Mouse (Mus musculus) lung, postnatal 4 days (tissue): Measurements from ENCODE around the gene Efcab11.
"Not testable (repeated sequence)": the region's sequence is repeated elsewhere in the genome, so short reads cannot be mapped to it uniquely, and the experiment has no call there.

Experiments used
- DNase-seq, 2 experiments: peaks; one replicate each; pipeline ENCODE4 v3.0.0; 2021

Efcab11 gene

GRCm38 (mm10) chr12:99873443-99873842, 10.8 kb downstream of the Efcab11 start:
- no peak for DNase-seq

- DNase-seq, result no peak
These were observed 15.4 kb downstream of the Efcab11 start for GRCm38 (mm10) chr12:99868821-99869220.

GRCm38 (mm10) chr12:99864613-99865012, 19.6 kb downstream of the Efcab11 start:
- DNase-seq, result no peak

GRCm38 (mm10) chr12:99860981-99861380, 23.3 kb downstream of the Efcab11 start:
- DNase-seq, result no peak

- no peak for DNase-seq
These were observed 24.7 kb downstream of the Efcab11 start for GRCm38 (mm10) chr12:99859391-99860100.

GRCm38 (mm10) chr12:99858664-99859063, 25.6 kb downstream of the Efcab11 start:
- no peak for DNase-seq

- DNase-seq, result no peak
These were observed 28.2 kb downstream of the Efcab11 start for GRCm38 (mm10) chr12:99856011-99856410.

- no peak for DNase-seq
These were observed 30.6 kb downstream of the Efcab11 start for GRCm38 (mm10) chr12:99853323-99854258.

GRCm38 (mm10) chr12:99849996-99850395, 34.2 kb downstream of the Efcab11 start:
- DNase-seq, result no peak

- DNase-seq, result no peak
These were observed 39.3 kb downstream of the Efcab11 start for GRCm38 (mm10) chr12:99844951-99845350.

GRCm38 (mm10) chr12:99838703-99839102, 45.5 kb downstream of the Efcab11 start:
- no peak for DNase-seq

GRCm38 (mm10) chr12:99838109-99838508, 46.1 kb downstream of the Efcab11 start:
- DNase-seq, result no peak

GRCm38 (mm10) chr12:99837528-99837927, 46.7 kb downstream of the Efcab11 start:
- no peak for DNase-seq

- no peak for DNase-seq
These were observed 47.7 kb downstream of the Efcab11 start for GRCm38 (mm10) chr12:99836404-99837131.

GRCm38 (mm10) chr12:99833476-99833875, 50.8 kb downstream of the Efcab11 start:
- DNase-seq, result no peak

GRCm38 (mm10) chr12:99822591-99822990, 61.6 kb downstream of the Efcab11 start:
- DNase-seq, result no peak

GRCm38 (mm10) chr12:99821309-99821934, 62.8 kb downstream of the Efcab11 start:
- DNase-seq, result no peak

- DNase-seq, result no peak
These were observed 64.9 kb downstream of the Efcab11 start for GRCm38 (mm10) chr12:99819186-99819974.

GRCm38 (mm10) chr12:99818006-99818405, 66.2 kb downstream of the Efcab11 start:
- not testable (repeated sequence) for DNase-seq

- no peak for DNase-seq
These were observed 69.0 kb downstream of the Efcab11 start for GRCm38 (mm10) chr12:99815244-99815643.

- DNase-seq, result no peak
These were observed 76.3 kb downstream of the Efcab11 start for GRCm38 (mm10) chr12:99807891-99808290.

GRCm38 (mm10) chr12:99806741-99807140, 77.5 kb downstream of the Efcab11 start:
- not testable (repeated sequence) for DNase-seq
